In genomic region chr6:103673111-103673510, GRCm38 (mm10) we compare ENCODE assay signal across 27 mouse cellular contexts.
A peak's percentile ranks its signal among the peaks of the same experiment; 100 is the strongest.
DNase-seq lines count a peak whose midpoint lies in the region; ATAC-seq and TF ChIP-seq lines count a peak whose summit lies in the region.
"Had no signal": no experiment of that assay in that cellular context is flagged by ENCODE, and none has a peak within 500 bp of the region (broad histone marks: within the 10 kb centered on the region; RNA-seq: fewer than 3 reads in every experiment).

No protein-coding gene starts in this region.

- TF ChIP-seq POLR2A in brain, embryonic 14.5 days (IDR thresholded peaks at IDR 0.05; ENCODE audit: borderline replicate concordance, extremely low read depth, insufficient read depth, insufficient read length, poor library complexity, severe bottlenecking) = no peak
- no peak for TF ChIP-seq POLR2A in cerebellum, adult 2 months (IDR thresholded peaks at IDR 0.05; ENCODE audit: borderline replicate concordance, insufficient read depth, low read length)

- H3K4me3 ChIP-seq in hindbrain, postnatal 0 days (ENCODE audit: low read length) = no peak overlapping the region
- no peak overlapping the region for H3K4me3 ChIP-seq in hindbrain, embryonic 10.5 days
- H3K4me3 ChIP-seq in cerebellum, adult 2 months (replicated peaks; ENCODE audit: insufficient read depth, low read depth, low read length) = no peak overlapping the region
- H3K4me3 ChIP-seq: hindbrain, embryonic 15.5 days; liver, embryonic 12.5 days; midbrain, embryonic 12.5 days; neural tube, embryonic 15.5 days; stomach, embryonic 15.5 days had no signal

- H3K4me2 ChIP-seq in hindbrain, postnatal 0 days (ENCODE audit: low read depth, low read length) = no peak overlapping the region
- H3K4me2 ChIP-seq: heart, embryonic 11.5 days; hindbrain, embryonic 15.5 days; liver, embryonic 12.5 days; midbrain, embryonic 12.5 days; neural tube, embryonic 15.5 days; stomach, embryonic 15.5 days had no signal

- no peak overlapping the region for H3K27ac ChIP-seq in hindbrain, postnatal 0 days
- no peak overlapping the region for H3K27ac ChIP-seq in hindbrain, embryonic 10.5 days
- H3K27ac ChIP-seq in cerebellum, adult 2 months (ENCODE audit: insufficient read depth, low read length) = peak overlapping the region; percentile 87; the same call in 1 of the 2 replicates
- H3K27ac ChIP-seq: hindbrain, embryonic 15.5 days; liver, embryonic 12.5 days; midbrain, embryonic 12.5 days; neural tube, embryonic 15.5 days; stomach, embryonic 15.5 days had no signal

- 71% methylated on average over 3 of the region's 3 CpGs for WGBS in hindbrain, postnatal 0 days
- 89% methylated on average over 3 of the region's 3 CpGs for WGBS in hindbrain, embryonic 10.5 days
- 36% methylated on average over 3 of the region's 3 CpGs for WGBS in cerebellum, adult 2 months

- no peak for TF ChIP-seq CTCF in hindbrain, postnatal 0 days (IDR thresholded peaks at IDR 0.05; ENCODE audit: low read depth)
- TF ChIP-seq CTCF in brain, embryonic 14.5 days (IDR thresholded peaks at IDR 0.05; ENCODE audit: borderline replicate concordance, extremely low read depth, insufficient read depth, insufficient read length) = no peak
- no peak for TF ChIP-seq CTCF in cerebellum, adult 2 months (IDR thresholded peaks at IDR 0.05; ENCODE audit: borderline replicate concordance, insufficient read depth, low read depth, low read length)

- 0 out of 2 replicates have a peak, but pooled peaks have one; percentile 45 for ATAC-seq in hindbrain, postnatal 0 days
- ATAC-seq in monocyte, adult 5-6 weeks (replicated peaks; ENCODE audit: insufficient number of reproducible peaks, low FRiP score, low TSS enrichment, poor library complexity, severe bottlenecking) = no peak
- ATAC-seq: forebrain, embryonic 14.5 days; intestine, embryonic 16.5 days; liver, embryonic 12.5 days; liver, postnatal 0 days had no signal

- DNase-seq in hindbrain, postnatal 0 days (ENCODE audit: low spot score) = peak; percentile 65
- DNase-seq in hindbrain, embryonic 10.5 days (ENCODE audit: low spot score) = no peak
- peak; percentile 62 for DNase-seq in brain, embryonic 14.5 days (ENCODE audit: low read depth)
- peak; percentile 81 to 96 for DNase-seq in cerebellum, adult 2 months
- peak; percentile 91 to 96 for DNase-seq in cerebellum, postnatal 14 days
- no peak for DNase-seq in heart, postnatal 36 days
- DNase-seq in urinary bladder, postnatal 10 days (ENCODE audit: low spot score) = no peak
- DNase-seq: adrenal gland, postnatal 14 days; gastrocnemius, postnatal 25 days; heart, adult 11 months; heart, postnatal 4 days; kidney, adult 8-10 months; kidney, postnatal 10 days; layer of hippocampus, adult 9-11 months; liver, postnatal 0 days; lung, postnatal 36 days; retina, postnatal 1 day; right cerebral cortex, postnatal 25 days had no signal

- no peaks in the 10 kb centered on the region for H3K9me3 ChIP-seq in hindbrain, postnatal 0 days (ENCODE audit: low read length)
- H3K9me3 ChIP-seq in hindbrain, embryonic 10.5 days = no peaks in the 10 kb centered on the region
- H3K9me3 ChIP-seq: hindbrain, embryonic 15.5 days; liver, embryonic 12.5 days; midbrain, embryonic 12.5 days; neural tube, embryonic 15.5 days; stomach, embryonic 15.5 days had no signal

- H3K4me1 ChIP-seq in hindbrain, postnatal 0 days (ENCODE audit: insufficient read depth, low read length) = no peaks in the 10 kb centered on the region; the same call in none of the 2 replicates
- H3K4me1 ChIP-seq in hindbrain, embryonic 10.5 days (replicated peaks) = peaks cover 27% of the 10 kb centered on the region
- peaks cover 11% of the 10 kb centered on the region; the same call in 1 of the 2 replicates for H3K4me1 ChIP-seq in cerebellum, adult 2 months (ENCODE audit: control insufficient read depth, insufficient read depth, low read length)
- H3K4me1 ChIP-seq: liver, embryonic 12.5 days; neural tube, embryonic 15.5 days; stomach, embryonic 15.5 days had no signal

- H3K9ac ChIP-seq in hindbrain, postnatal 0 days (replicated peaks; ENCODE audit: low read length) = no peak overlapping the region
- H3K9ac ChIP-seq: hindbrain, embryonic 15.5 days; liver, embryonic 12.5 days; liver, postnatal 0 days; midbrain, embryonic 12.5 days; neural tube, embryonic 15.5 days; stomach, embryonic 15.5 days had no signal

- no peaks in the 10 kb centered on the region; the same call in 1 of the 2 replicates for H3K36me3 ChIP-seq in hindbrain, postnatal 0 days (ENCODE audit: insufficient read depth, low read length)
- H3K36me3 ChIP-seq in hindbrain, embryonic 10.5 days = no peaks in the 10 kb centered on the region
- H3K36me3 ChIP-seq: liver, embryonic 12.5 days; midbrain, embryonic 12.5 days; stomach, embryonic 15.5 days had no signal

- intact Hi-C loops in heart, postnatal 36 days (cut with DNase I) = no loop called here

- H3K27me3 ChIP-seq in hindbrain, postnatal 0 days (ENCODE audit: insufficient read depth, low read length) = no peaks in the 10 kb centered on the region
- H3K27me3 ChIP-seq in hindbrain, embryonic 10.5 days (ENCODE audit: insufficient read depth, poor library complexity, severe bottlenecking) = no peaks in the 10 kb centered on the region
- H3K27me3 ChIP-seq in cerebellum, adult 2 months (ENCODE audit: control insufficient read depth, insufficient read depth, low read length) = no peaks in the 10 kb centered on the region
- H3K27me3 ChIP-seq: hindbrain, embryonic 15.5 days; liver, embryonic 12.5 days; midbrain, embryonic 12.5 days; neural tube, embryonic 15.5 days; stomach, embryonic 15.5 days had no signal

Comparison
In these comparisons a context has a peak if more than half of its experiments do, and no peak if none do; other contexts are left out.
1. DNase-seq: peak in hindbrain, postnatal 0 days (single experiment), brain, embryonic 14.5 days (single experiment), cerebellum, adult 2 months (2 of 2) and cerebellum, postnatal 14 days (2 of 2); none in hindbrain, embryonic 10.5 days (single experiment), heart, postnatal 36 days (0 of 2) and urinary bladder, postnatal 10 days (single experiment).